Mouse (Mus musculus): ENCODE measurements at regions not wholly inside any gene's neighbourhood (a gene's known extent, or its start where the extent isn't known, plus 50 kb on each side); places are given as distances from the start of the nearest gene placed in this dataset.

GRCm38 (mm10) chr8:91974636-91975035 is 172.8 kb upstream of the Irx3 start:
- intact Hi-C loops (cut with DNase I), result no loop called here

DNA sequence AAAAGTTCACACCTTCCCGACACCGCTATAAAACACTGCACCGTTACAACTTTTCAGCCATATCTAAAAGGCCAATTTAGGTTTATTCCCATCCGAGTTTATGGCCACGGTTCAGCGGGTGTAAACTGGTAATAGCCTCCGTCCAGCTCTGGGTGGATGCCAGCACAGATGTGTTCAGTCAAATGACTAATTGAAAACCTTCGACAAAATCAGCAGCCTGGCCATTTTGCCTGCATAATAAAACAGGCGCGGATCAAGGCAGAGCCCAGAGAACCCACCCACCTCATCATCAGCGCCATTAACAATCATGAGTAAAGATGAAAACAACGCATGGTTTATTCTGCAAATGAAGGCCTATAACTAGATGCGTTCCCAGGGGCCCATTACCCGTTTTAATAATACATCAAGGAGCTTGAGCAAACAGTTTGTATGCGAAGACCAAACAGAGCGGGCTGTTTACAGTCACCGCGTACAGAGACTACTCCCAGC is 172.1 kb upstream of the Irx3 start:
- intact Hi-C loops (cut with DNase I), result no loop called here

GRCm38 (mm10) chr8:91967407-91967806 is 165.5 kb upstream of the Irx3 start:
- intact Hi-C loops (cut with DNase I), result loop anchor here (5.0 kb wide), 1 partner anchor 165 kb away; the partner anchor contains the start of gene Irx3

DNA sequence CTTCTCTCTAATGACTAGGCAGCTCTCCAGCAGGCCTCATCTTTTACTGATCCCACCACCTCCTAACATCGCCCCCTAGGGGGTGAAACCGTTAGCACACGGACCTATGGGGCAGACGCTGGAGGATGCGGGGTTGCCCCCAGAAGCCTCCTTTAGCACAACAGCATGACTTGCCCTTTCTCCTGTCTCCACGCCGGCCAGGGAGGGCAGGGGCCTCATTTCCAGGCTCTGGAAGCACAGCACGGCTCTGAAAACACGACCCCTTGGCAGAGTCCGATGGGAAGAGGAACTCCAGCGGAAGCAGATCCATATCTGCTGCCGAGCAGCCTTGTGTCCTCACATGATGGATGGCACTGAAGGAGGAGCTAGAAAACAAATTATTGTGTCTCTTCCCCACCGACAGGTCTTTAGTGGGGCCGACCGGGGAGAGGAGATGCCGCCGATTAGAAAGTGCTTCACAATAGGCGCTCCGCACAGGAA is 165.1 kb upstream of the Irx3 start:
- intact Hi-C loops (cut with DNase I), result loop anchor here (5.0 kb wide), 1 partner anchor 165 kb away; the partner anchor contains the start of gene Irx3

DNA sequence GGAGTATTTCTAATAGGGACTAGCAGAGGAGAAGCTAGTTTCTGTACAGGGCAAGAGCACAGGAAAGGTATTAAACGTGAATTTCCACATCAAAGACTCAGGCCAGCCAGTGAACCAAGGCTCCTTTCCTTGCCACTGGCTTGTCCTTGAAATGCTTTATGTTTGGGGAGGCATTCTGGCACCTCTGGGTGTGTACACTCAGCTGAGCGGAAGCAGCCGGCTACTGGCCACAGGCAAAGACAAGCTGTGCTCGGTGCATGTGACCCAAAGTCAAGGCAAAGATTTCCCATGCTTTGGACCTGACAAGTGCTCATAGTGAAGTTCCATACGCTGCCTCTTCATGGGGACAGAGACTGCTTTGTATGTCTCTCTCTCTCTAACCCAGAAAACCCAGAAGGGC is 159.8 kb upstream of the Irx3 start:
- intact Hi-C loops (cut with DNase I), result no loop called here

- intact Hi-C loops (cut with DNase I), result no loop called here
These were observed 153.3 kb upstream of the Irx3 start for GRCm38 (mm10) chr8:91955170-91955569.

DNA sequence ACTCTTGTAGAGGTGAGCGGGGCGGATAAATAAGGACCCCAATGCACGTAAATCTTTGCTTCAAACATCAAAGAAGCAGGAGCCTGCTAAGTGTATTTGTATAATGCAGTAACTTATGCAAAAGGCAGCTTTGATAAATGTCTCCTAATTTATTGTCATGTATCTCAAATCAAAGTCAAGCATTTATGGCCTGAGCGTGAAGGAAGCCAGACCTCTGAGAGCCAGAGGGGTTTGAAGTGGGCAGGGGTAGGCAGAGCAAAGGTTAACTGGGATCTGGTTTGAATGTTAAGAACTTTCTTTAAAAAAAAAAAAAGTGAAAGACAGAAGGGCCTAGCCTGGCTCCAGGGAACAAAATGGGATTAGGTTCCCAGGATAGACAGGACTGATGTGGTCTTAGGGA is 151.1 kb upstream of the Irx3 start:
- intact Hi-C loops (cut with DNase I), result no loop called here

DNA sequence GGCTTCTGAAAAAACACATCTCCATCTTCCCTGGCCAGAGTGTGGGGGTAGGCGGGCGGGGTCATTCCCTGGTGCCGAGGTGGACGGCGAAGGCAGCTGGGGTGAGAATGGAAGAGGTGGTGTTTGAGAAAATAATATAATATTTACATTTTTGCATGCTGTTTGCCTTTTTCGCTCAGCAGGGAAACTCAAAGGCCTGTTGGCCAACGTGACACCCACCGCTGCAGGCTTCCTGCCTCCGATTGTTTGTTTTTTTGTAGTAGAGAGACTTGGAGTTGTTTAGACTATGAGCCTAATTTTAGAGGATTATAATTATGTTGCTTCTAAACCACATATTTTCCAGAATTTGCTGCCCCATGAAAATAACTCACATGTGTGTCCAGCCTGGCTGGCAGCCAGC is 147.2 kb upstream of the Irx3 start:
- intact Hi-C loops (cut with DNase I), result no loop called here

GRCm38 (mm10) chr8:91948173-91948940 is 146.5 kb upstream of the Irx3 start:
- intact Hi-C loops (cut with DNase I), result no loop called here

GRCm38 (mm10) chr8:91941005-91941404 is 139.1 kb upstream of the Irx3 start:
- intact Hi-C loops (cut with DNase I), result no loop called here

DNA sequence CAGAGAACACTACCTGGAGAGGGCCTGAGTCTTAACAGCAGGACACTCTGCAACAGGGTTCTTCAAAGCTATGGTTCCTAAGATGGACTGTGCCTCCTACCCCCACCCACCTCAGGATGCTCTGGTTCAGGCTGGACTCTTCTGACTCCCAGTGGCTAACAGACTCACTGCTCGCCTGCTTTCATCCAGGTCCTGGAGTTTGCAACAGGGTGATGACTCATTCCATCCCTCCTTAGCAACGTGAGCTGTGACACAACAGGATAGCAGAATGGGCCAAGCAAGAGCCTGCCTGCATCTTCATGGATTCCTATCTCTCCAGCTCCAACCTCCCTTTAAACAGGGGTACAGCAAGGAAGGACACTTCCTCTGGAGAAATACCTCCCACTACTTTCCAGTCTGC is 135.4 kb upstream of the Irx3 start:
- intact Hi-C loops (cut with DNase I), result no loop called here

- intact Hi-C loops (cut with DNase I), result no loop called here
These were observed 128.7 kb upstream of the Irx3 start for GRCm38 (mm10) chr8:91930520-91930919.

DNA sequence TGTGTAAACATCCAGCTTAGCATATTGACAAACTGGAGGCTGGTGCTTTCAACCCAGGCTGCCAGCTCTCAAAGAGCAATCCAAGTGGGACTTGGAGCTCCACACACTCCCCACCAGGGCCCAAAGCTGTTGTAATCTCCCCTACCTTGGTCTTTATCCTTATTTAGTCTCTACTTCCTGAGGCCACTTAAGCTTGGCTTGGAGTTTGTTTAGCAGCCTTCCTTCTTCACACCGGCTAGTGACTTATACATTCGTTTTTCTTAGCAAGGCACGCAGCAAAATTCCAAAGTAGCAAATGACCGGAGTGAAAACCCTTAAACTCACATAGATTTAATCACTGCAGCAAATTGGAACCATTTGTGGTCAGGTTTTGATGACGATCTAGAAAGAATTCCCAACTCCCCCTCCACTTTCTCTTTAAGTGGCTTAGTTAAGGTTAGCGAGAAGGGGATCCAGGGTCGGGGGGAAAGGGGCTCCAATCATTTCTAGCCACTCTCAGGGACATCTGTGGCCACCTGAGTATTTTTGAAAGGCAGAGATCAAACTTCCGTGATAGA is 124.2 kb upstream of the Irx3 start:
- intact Hi-C loops (cut with DNase I), result no loop called here

- intact Hi-C loops (cut with DNase I), result no loop called here
These were observed 122.3 kb upstream of the Irx3 start for GRCm38 (mm10) chr8:91924152-91924551.

GRCm38 (mm10) chr8:91922211-91922874 is 120.5 kb upstream of the Irx3 start:
- intact Hi-C loops (cut with DNase I), result no loop called here

- intact Hi-C loops (cut with DNase I), result no loop called here
These were observed 116.0 kb upstream of the Irx3 start for GRCm38 (mm10) chr8:91917834-91918233.

DNA sequence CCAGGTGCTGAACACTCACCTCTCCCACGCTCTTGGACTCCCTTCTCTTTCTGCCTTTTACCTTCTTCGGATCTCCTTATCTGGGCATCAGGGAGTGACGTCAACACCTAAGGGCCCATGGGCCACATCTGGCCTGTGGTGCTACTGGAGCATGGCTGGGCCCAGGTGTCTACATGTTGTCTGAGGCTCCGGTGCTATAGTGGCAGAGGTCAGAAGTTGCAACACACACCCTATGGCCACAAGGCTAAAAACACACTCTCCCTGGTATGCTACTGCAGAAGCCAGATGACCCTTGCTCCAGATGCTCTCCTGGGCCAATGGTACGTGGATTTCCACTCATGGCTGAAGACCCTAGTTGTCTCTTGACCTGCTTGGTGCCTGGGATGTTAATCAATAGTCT is 112.1 kb upstream of the Irx3 start:
- intact Hi-C loops (cut with DNase I), result no loop called here

DNA sequence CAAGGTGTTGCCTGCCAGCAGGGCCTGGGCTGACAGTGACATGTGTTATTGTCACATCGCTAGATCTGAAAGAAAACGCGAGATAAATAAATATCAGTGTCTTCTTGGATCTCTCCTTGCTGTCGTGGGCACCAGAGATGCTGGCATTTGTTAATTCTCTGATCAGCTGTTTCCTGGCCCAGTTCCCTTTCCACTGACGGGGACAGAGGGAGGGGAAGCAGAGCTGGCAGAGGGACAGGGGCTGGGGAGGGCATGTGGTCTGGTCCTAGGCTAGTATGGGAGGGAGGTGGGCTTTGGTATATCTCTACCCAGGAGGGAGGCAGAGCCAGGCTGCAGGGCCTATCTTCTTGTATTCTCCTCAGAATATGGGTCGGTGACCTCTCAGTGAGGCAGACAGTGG is 111.3 kb upstream of the Irx3 start:
- intact Hi-C loops (cut with DNase I), result no loop called here

GRCm38 (mm10) chr8:91909637-91910383 is 107.9 kb upstream of the Irx3 start:
- intact Hi-C loops (cut with DNase I), result no loop called here

GRCm38 (mm10) chr8:91908731-91909353 is 107.0 kb upstream of the Irx3 start:
- intact Hi-C loops (cut with DNase I), result no loop called here

DNA sequence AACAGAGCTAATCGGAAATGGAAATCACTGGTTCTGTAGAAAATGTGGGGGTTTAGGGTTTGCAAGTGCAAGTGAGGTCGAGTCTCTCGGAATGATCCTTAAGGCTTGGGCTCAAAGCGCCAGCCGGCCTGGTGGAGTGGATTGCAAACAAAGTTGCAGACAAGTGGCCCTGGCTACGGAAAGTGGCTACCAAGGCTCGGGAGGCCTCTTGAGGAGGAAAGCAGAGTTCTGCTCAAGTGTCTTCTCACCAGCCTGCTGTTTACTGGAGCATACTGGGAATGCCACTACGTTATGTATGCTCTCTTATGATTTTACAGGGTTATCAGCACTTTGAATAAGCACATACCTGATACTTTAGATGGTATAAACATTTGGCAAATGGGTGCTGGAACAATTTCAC is 105.3 kb upstream of the Irx3 start:
- intact Hi-C loops (cut with DNase I), result no loop called here

Data from adrenal gland (tissue).